Mouse (Mus musculus): ENCODE results near the gene Zfp467.

Gene Zfp467

GRCm38 (mm10) chr6:48440306-48441014 lies 5.2 kb downstream of the Zfp467 start:
- 71% methylated on average over 14 of the region's 14 CpGs for WGBS

GRCm38 (mm10) chr6:48438475-48439125 lies 7.0 kb downstream of the Zfp467 start:
- 76% methylated on average over 55 of the region's 55 CpGs for WGBS

- WGBS = 82% methylated on average over 35 of the region's 35 CpGs
Measured at GRCm38 (mm10) chr6:48437679-48438376, 7.8 kb downstream of the Zfp467 start.

- WGBS = 73% methylated on average over 5 of the region's 5 CpGs
Measured at GRCm38 (mm10) chr6:48435706-48436349, 9.8 kb downstream of the Zfp467 start.

GRCm38 (mm10) chr6:48435111-48435510 lies 10.5 kb downstream of the Zfp467 start:
- WGBS = 58% methylated on average over 5 of the region's 5 CpGs

GRCm38 (mm10) chr6:48434651-48435050 lies 11.0 kb downstream of the Zfp467 start:
- WGBS = 75% methylated on average over 6 of the region's 6 CpGs

GRCm38 (mm10) chr6:48432893-48433816 lies 12.5 kb downstream of the Zfp467 start:
- WGBS = 72% methylated on average over 12 of the region's 12 CpGs

GRCm38 (mm10) chr6:48430748-48431147 lies 14.9 kb downstream of the Zfp467 start:
- 84% methylated on average over 5 of the region's 5 CpGs for WGBS

- WGBS = 75% methylated on average over 4 of the region's 4 CpGs
Measured at GRCm38 (mm10) chr6:48428769-48429557, 16.7 kb downstream of the Zfp467 start.

GRCm38 (mm10) chr6:48426956-48427355 lies 18.7 kb downstream of the Zfp467 start:
- WGBS = 85% methylated on average over 5 of the region's 5 CpGs

GRCm38 (mm10) chr6:48424074-48424473 lies 21.6 kb downstream of the Zfp467 start:
- 69% methylated on average over 5 of the region's 5 CpGs for WGBS

- 84% methylated on average over 3 of the region's 3 CpGs for WGBS
Measured at GRCm38 (mm10) chr6:48423336-48423735, 22.3 kb downstream of the Zfp467 start.

- WGBS = 20% methylated on average over 2 of the region's 2 CpGs
Measured at GRCm38 (mm10) chr6:48420647-48421046, 25.0 kb downstream of the Zfp467 start.

GRCm38 (mm10) chr6:48416486-48416885 lies 29.1 kb downstream of the Zfp467 start:
- 60% methylated on average over 2 of the region's 2 CpGs for WGBS

- 94% methylated on average over 7 of the region's 7 CpGs for WGBS
Measured at GRCm38 (mm10) chr6:48415636-48416035, 30.0 kb downstream of the Zfp467 start.

GRCm38 (mm10) chr6:48414886-48415285 lies 30.7 kb downstream of the Zfp467 start:
- 93% methylated on average over 1 of the region's 1 CpGs for WGBS

- WGBS = 69% methylated on average over 10 of the region's 10 CpGs
Measured at GRCm38 (mm10) chr6:48413081-48413480, 32.5 kb downstream of the Zfp467 start.

- 70% methylated on average over 3 of the region's 3 CpGs for WGBS
Measured at GRCm38 (mm10) chr6:48412662-48413061, 33.0 kb downstream of the Zfp467 start.

- 71% methylated on average over 4 of the region's 4 CpGs for WGBS
Measured at GRCm38 (mm10) chr6:48412147-48412546, 33.5 kb downstream of the Zfp467 start.
